Mouse (Mus musculus): ENCODE data around the gene Lekr1.

Gene Lekr1

GRCm38 (mm10) chr3:65767202-65767862 is 101.3 kb downstream of the Lekr1 start:
- DNase-seq (ENCODE audit: low spot score): no peak

- DNase-seq (ENCODE audit: low spot score): peak; percentile 60
These were observed 103.6 kb downstream of the Lekr1 start for GRCm38 (mm10) chr3:65769666-65770065.

GRCm38 (mm10) chr3:65773910-65774309 is 107.9 kb downstream of the Lekr1 start:
- DNase-seq (ENCODE audit: low spot score): no peak

- no peak for DNase-seq (ENCODE audit: low spot score)
These were observed 109.1 kb downstream of the Lekr1 start for GRCm38 (mm10) chr3:65775096-65775495.

GRCm38 (mm10) chr3:65782246-65782645 is 116.2 kb downstream of the Lekr1 start:
- DNase-seq (ENCODE audit: low spot score): peak; percentile 24

- DNase-seq (ENCODE audit: low spot score): no peak
These were observed 124.2 kb downstream of the Lekr1 start for GRCm38 (mm10) chr3:65790076-65790685.

- no peak for DNase-seq (ENCODE audit: low spot score)
These were observed 127.5 kb downstream of the Lekr1 start for GRCm38 (mm10) chr3:65793561-65793960.

GRCm38 (mm10) chr3:65794711-65795110 is 128.7 kb downstream of the Lekr1 start:
- DNase-seq (ENCODE audit: low spot score): no peak

GRCm38 (mm10) chr3:65797345-65798137 is 131.5 kb downstream of the Lekr1 start:
- no peak for DNase-seq (ENCODE audit: low spot score)

GRCm38 (mm10) chr3:65800962-65801361 is 134.9 kb downstream of the Lekr1 start:
- no peak for DNase-seq (ENCODE audit: low spot score)

- no peak for DNase-seq (ENCODE audit: low spot score)
These were observed 136.2 kb downstream of the Lekr1 start for GRCm38 (mm10) chr3:65802185-65802584.

GRCm38 (mm10) chr3:65802868-65803267 is 136.8 kb downstream of the Lekr1 start:
- DNase-seq (ENCODE audit: low spot score): peak; percentile 38

GRCm38 (mm10) chr3:65814881-65815280 is 148.9 kb downstream of the Lekr1 start:
- no peak for DNase-seq (ENCODE audit: low spot score)

GRCm38 (mm10) chr3:65816012-65816411 is 150.0 kb downstream of the Lekr1 start:
- DNase-seq (ENCODE audit: low spot score): no peak

GRCm38 (mm10) chr3:65818597-65818996 is 152.6 kb downstream of the Lekr1 start:
- no peak for DNase-seq (ENCODE audit: low spot score)

- DNase-seq (ENCODE audit: low spot score): no peak
These were observed 153.8 kb downstream of the Lekr1 start for GRCm38 (mm10) chr3:65819841-65820240.

GRCm38 (mm10) chr3:65824886-65825285 is 158.9 kb downstream of the Lekr1 start:
- no peak for DNase-seq (ENCODE audit: low spot score)

- no peak for DNase-seq (ENCODE audit: low spot score)
These were observed 160.7 kb downstream of the Lekr1 start for GRCm38 (mm10) chr3:65826716-65827115.

GRCm38 (mm10) chr3:65827400-65827799 is 161.4 kb downstream of the Lekr1 start:
- DNase-seq (ENCODE audit: low spot score): no peak

- DNase-seq (ENCODE audit: low spot score): peak; percentile 28
These were observed 162.0 kb downstream of the Lekr1 start for GRCm38 (mm10) chr3:65828020-65828419.

GRCm38 (mm10) chr3:65829230-65829629 is 163.2 kb downstream of the Lekr1 start:
- peak; percentile 74 for DNase-seq (ENCODE audit: low spot score)

GRCm38 (mm10) chr3:65829943-65830483 is 164.0 kb downstream of the Lekr1 start:
- DNase-seq (ENCODE audit: low spot score): no peak

GRCm38 (mm10) chr3:65830801-65831200 is 164.8 kb downstream of the Lekr1 start:
- DNase-seq (ENCODE audit: low spot score): no peak

All from adipocyte (in vitro differentiated cells).